12 mouse cellular contexts compared by ENCODE assay signal in the genomic region with DNA sequence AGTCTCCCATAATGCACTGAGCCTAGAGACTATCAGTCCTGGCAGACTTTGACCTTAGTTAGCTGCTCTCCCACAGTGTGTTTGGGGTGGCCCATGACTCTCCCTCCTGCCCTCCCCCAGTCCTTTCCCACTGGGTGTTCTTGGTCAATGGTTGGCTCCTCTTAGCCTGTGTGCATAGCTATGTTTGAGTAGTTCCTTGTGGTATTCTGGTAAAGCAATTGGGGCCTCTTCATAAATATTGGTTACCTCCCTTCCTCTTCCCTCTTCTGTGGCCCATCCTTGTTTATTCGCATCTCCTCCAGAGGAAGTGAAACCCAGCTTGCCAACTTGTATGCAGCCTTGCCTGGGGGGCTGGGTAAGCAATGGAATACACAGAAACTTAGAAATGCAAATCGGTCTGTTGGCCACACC.
DNase-seq lines count a peak whose midpoint lies in the region; ATAC-seq and TF ChIP-seq lines count a peak whose summit lies in the region.
"Had no signal": no experiment of that assay in that cellular context is flagged by ENCODE, and none has a peak within 500 bp of the region (broad histone marks: within the 10 kb centered on the region; RNA-seq: fewer than 3 reads in every experiment).

No protein-coding gene starts in this region.

- no peak for DNase-seq in liver, embryonic 11.5 days (ENCODE audit: low spot score)
- no peak for DNase-seq in liver, postnatal 0 days
- DNase-seq in MN1 (ENCODE audit: low spot score): no peak
- no peak for DNase-seq in urinary bladder, adult 18-20 months (ENCODE audit: low spot score in 2 of 2)
- no peak for DNase-seq in adrenal gland, adult 2 months
- DNase-seq: cerebellum, adult 8-10 months; thymus, postnatal 36 days had no signal

- peak; percentile 33; the same call in 1 of the 2 replicates for ATAC-seq in liver, embryonic 16.5 days (ENCODE audit: low read depth)
- ATAC-seq in liver, embryonic 11.5 days (replicated peaks; ENCODE audit: low FRiP score): no peak
- ATAC-seq in liver, postnatal 0 days: peak; percentile 32
- peak; percentile 79 for ATAC-seq in monocyte, adult 5-6 weeks (replicated peaks; ENCODE audit: insufficient number of reproducible peaks, low FRiP score, low TSS enrichment, poor library complexity, severe bottlenecking)

- 47% methylated on average over 2 of the region's 2 CpGs for WGBS in liver, embryonic 16.5 days (ENCODE audit: insufficient replicate concordance)
- WGBS in liver, embryonic 11.5 days: 66% methylated on average over 2 of the region's 2 CpGs
- 72% methylated on average over 2 of the region's 2 CpGs for WGBS in liver, postnatal 0 days (ENCODE audit: insufficient replicate concordance)

- no peaks in the 10 kb centered on the region for H3K9me3 ChIP-seq in liver, embryonic 16.5 days (replicated peaks; ENCODE audit: control insufficient read depth, low read length)
- no peaks in the 10 kb centered on the region for H3K9me3 ChIP-seq in liver, embryonic 11.5 days (ENCODE audit: control insufficient read depth, low read length)
- no peaks in the 10 kb centered on the region for H3K9me3 ChIP-seq in liver, postnatal 0 days (ENCODE audit: low read length)
- H3K9me3 ChIP-seq: embryonic facial prominence, embryonic 12.5 days; heart, embryonic 13.5 days; hindbrain, embryonic 13.5 days had no signal

- TF ChIP-seq EP300 in liver, postnatal 0 days (IDR thresholded peaks at IDR 0.05; ENCODE audit: low read depth): no peak

- H3K9ac ChIP-seq in liver, embryonic 16.5 days (ENCODE audit: low read depth, low read length): no peak overlapping the region
- H3K9ac ChIP-seq in liver, embryonic 11.5 days (ENCODE audit: low read depth, low read length): no peak overlapping the region
- H3K9ac ChIP-seq in liver, postnatal 0 days (replicated peaks): no peak overlapping the region
- H3K9ac ChIP-seq: embryonic facial prominence, embryonic 12.5 days; heart, embryonic 13.5 days; hindbrain, embryonic 13.5 days had no signal

- no peak overlapping the region for H3K4me2 ChIP-seq in liver, embryonic 16.5 days (ENCODE audit: low read depth, low read length)
- H3K4me2 ChIP-seq in liver, embryonic 11.5 days: no peak overlapping the region
- no peak overlapping the region for H3K4me2 ChIP-seq in liver, postnatal 0 days (ENCODE audit: low read depth, low read length)
- H3K4me2 ChIP-seq: embryonic facial prominence, embryonic 12.5 days; heart, embryonic 13.5 days; hindbrain, embryonic 13.5 days had no signal

- no peak for TF ChIP-seq CTCF in liver, postnatal 0 days (IDR thresholded peaks at IDR 0.05; ENCODE audit: low read depth)

- no peak overlapping the region for H3K27ac ChIP-seq in liver, embryonic 16.5 days (ENCODE audit: low read length)
- H3K27ac ChIP-seq in liver, embryonic 11.5 days (ENCODE audit: low read depth, low read length): no peak overlapping the region
- no peak overlapping the region; the same call in 1 of the 2 replicates for H3K27ac ChIP-seq in liver, postnatal 0 days (ENCODE audit: low read depth)
- H3K27ac ChIP-seq: embryonic facial prominence, embryonic 12.5 days; heart, embryonic 13.5 days; hindbrain, embryonic 13.5 days had no signal

- H3K27me3 ChIP-seq in liver, embryonic 16.5 days (ENCODE audit: control insufficient read depth, insufficient read depth, low read depth, low read length): no peaks in the 10 kb centered on the region
- H3K27me3 ChIP-seq in liver, embryonic 11.5 days (replicated peaks; ENCODE audit: control insufficient read depth, insufficient read depth, low read length): no peaks in the 10 kb centered on the region
- H3K27me3 ChIP-seq in liver, postnatal 0 days (ENCODE audit: insufficient read depth, low read length): no peaks in the 10 kb centered on the region
- H3K27me3 ChIP-seq: embryonic facial prominence, embryonic 12.5 days; heart, embryonic 13.5 days; hindbrain, embryonic 13.5 days had no signal

- no peak overlapping the region for H3K4me3 ChIP-seq in liver, embryonic 16.5 days (ENCODE audit: low read depth, low read length)
- no peak overlapping the region for H3K4me3 ChIP-seq in liver, embryonic 11.5 days (ENCODE audit: low read depth, low read length)
- H3K4me3 ChIP-seq in liver, postnatal 0 days (ENCODE audit: low read depth, low read length): no peak overlapping the region
- H3K4me3 ChIP-seq: embryonic facial prominence, embryonic 12.5 days; heart, embryonic 13.5 days; hindbrain, embryonic 13.5 days had no signal

- no peaks in the 10 kb centered on the region for H3K36me3 ChIP-seq in liver, embryonic 16.5 days (ENCODE audit: control insufficient read depth, insufficient read depth)
- H3K36me3 ChIP-seq in liver, embryonic 11.5 days (ENCODE audit: control insufficient read depth, insufficient read depth, low read length): no peaks in the 10 kb centered on the region
- no peaks in the 10 kb centered on the region for H3K36me3 ChIP-seq in liver, postnatal 0 days (replicated peaks; ENCODE audit: insufficient read depth, low read length)
- H3K36me3 ChIP-seq: embryonic facial prominence, embryonic 12.5 days; heart, embryonic 13.5 days; hindbrain, embryonic 13.5 days had no signal

- peaks cover 9% of the 10 kb centered on the region for H3K4me1 ChIP-seq in liver, embryonic 16.5 days (ENCODE audit: control insufficient read depth, low read depth, low read length)
- H3K4me1 ChIP-seq in liver, embryonic 11.5 days (replicated peaks; ENCODE audit: control insufficient read depth, insufficient read depth, low read length): peaks cover 6% of the 10 kb centered on the region
- peaks cover 13% of the 10 kb centered on the region for H3K4me1 ChIP-seq in liver, postnatal 0 days (ENCODE audit: insufficient read depth)
